Mouse (Mus musculus): ENCODE results near the gene Reps2. TPM values are rescaled to one million over a fixed set of nuclear protein-coding genes. Genes with fewer than 3 reads are reported as not detected.

Gene Reps2
- polyA plus RNA-seq, 1 experiment from 2014 or later: 1.1 TPM

- no peak for ATAC-seq (ENCODE audit: low FRiP score)
- no peaks in the 10 kb centered on the region for H3K4me1 ChIP-seq (replicated peaks; ENCODE audit: control insufficient read depth, insufficient read depth, low read length)
- H3K9me3 ChIP-seq (ENCODE audit: control insufficient read depth, low read length): no peaks in the 10 kb centered on the region
- no peak for DNase-seq (ENCODE audit: low spot score)
- H3K36me3 ChIP-seq (ENCODE audit: control insufficient read depth, insufficient read depth, low read length): no peaks in the 10 kb centered on the region
- H3K9ac ChIP-seq (ENCODE audit: low read depth, low read length): no peak overlapping the region
- no peak overlapping the region for H3K4me2 ChIP-seq (replicated peaks; ENCODE audit: low read depth, low read length)
- 84% methylated on average over 2 of the region's 2 CpGs for WGBS
- H3K27me3 ChIP-seq (ENCODE audit: control insufficient read depth, insufficient read depth, low read length): no peaks in the 10 kb centered on the region
- H3K27ac ChIP-seq (ENCODE audit: low read depth, low read length): no peak overlapping the region
- no peak overlapping the region for H3K4me3 ChIP-seq (ENCODE audit: low read depth, low read length)
Observed at GRCm38 (mm10) chrX:162606113-162606512, 37.3 kb downstream of the Reps2 start.

GRCm38 (mm10) chrX:162599666-162600065 lies 43.8 kb downstream of the Reps2 start:
- over 99% methylated on average over 3 of the region's 3 CpGs for WGBS
- no peaks in the 10 kb centered on the region for H3K4me1 ChIP-seq (replicated peaks; ENCODE audit: control insufficient read depth, insufficient read depth, low read length)
- H3K36me3 ChIP-seq (ENCODE audit: control insufficient read depth, insufficient read depth, low read length): no peaks in the 10 kb centered on the region
- no peak overlapping the region for H3K9ac ChIP-seq (ENCODE audit: low read depth, low read length)
- no peaks in the 10 kb centered on the region for H3K27me3 ChIP-seq (ENCODE audit: control insufficient read depth, insufficient read depth, low read length)
- H3K4me2 ChIP-seq (replicated peaks; ENCODE audit: low read depth, low read length): no peak overlapping the region
- ATAC-seq (ENCODE audit: low FRiP score): no peak
- H3K9me3 ChIP-seq (ENCODE audit: control insufficient read depth, low read length): no peaks in the 10 kb centered on the region
- no peak overlapping the region for H3K27ac ChIP-seq (ENCODE audit: low read depth, low read length)
- DNase-seq (ENCODE audit: low spot score): no peak
- no peak overlapping the region for H3K4me3 ChIP-seq (ENCODE audit: low read depth, low read length)

DNA sequence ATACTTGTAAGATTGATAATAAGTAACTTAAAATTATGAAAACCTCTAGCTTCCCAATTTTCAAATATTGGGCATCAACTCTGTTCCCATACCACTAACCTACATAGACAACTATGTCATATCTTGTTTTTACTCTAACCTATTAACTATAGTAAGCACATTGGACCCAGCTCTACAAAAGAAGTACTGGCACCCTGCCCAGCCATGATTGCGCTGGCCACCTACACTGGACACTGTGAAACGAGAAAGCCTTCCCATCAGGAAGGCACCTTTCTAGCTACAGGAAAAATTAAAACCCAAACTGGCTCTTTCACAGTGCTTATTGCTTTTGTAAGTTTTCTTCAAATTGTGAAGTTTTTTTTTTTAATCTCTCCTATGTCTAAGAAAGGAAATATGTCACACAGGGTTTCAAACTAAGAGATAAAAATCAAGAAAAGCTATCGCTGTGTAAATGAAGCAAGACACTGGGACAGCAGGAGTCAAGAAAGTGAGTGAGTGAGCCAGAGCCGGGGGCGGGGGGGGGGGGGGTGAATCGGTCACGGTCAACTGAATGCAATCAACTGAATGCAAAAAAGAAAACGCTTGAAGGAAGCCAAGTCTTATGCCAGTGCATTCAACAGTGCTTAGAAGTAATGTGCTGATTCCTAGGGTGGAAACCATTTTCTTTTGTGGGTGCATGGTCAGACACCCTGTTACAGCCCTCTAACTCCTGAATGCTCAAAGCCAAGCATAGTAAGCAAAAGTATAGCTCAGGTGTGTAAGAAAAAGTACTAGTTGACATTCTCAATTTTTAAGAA lies 52.2 kb downstream of the Reps2 start:
- 49% methylated on average over 8 of the region's 8 CpGs for WGBS
- H3K9me3 ChIP-seq (ENCODE audit: control insufficient read depth, low read length): no peaks in the 10 kb centered on the region
- DNase-seq (ENCODE audit: low spot score) (no peak), ATAC-seq (ENCODE audit: low FRiP score) (no peak)
- no peak overlapping the region for H3K27ac ChIP-seq (ENCODE audit: low read depth, low read length)
- H3K27me3 ChIP-seq (ENCODE audit: control insufficient read depth, insufficient read depth, low read length): no peaks in the 10 kb centered on the region
- H3K9ac ChIP-seq (ENCODE audit: low read depth, low read length): no peak overlapping the region
- no peak overlapping the region for H3K4me2 ChIP-seq (replicated peaks; ENCODE audit: low read depth, low read length)
- no peak overlapping the region for H3K4me3 ChIP-seq (ENCODE audit: low read depth, low read length)
- no peaks in the 10 kb centered on the region for H3K4me1 ChIP-seq (replicated peaks; ENCODE audit: control insufficient read depth, insufficient read depth, low read length)
- no peaks in the 10 kb centered on the region for H3K36me3 ChIP-seq (ENCODE audit: control insufficient read depth, insufficient read depth, low read length)

DNA sequence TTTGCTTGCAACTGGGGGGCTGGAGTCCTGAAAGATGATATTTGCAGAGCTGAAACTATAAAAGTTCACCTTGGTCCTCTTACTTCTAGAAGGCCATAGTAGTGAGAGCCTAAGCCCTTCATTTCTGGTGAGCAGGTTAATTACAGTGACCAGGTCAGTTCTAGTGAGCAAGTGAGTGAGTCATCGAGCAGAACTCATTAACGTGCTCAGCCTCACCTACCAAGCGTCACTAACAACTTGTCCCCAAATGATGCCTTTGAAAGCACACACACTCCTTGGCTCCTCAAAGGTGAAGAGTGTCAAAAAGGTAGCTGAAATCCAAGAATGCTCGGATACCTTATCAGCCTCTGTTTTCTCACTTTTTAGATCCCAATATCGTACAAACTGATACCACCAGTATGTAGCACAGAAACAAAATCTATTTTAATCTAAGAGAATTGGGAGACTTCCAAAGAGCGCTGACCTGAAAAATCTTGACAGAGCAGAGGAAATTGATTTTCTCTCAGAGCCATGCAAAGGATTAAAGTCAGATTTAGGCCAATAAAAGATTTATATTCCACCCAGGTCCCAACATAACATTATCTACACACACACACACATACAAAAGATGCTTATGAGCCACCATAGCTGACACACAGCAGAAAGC lies 53.2 kb downstream of the Reps2 start:
- no peaks in the 10 kb centered on the region for H3K36me3 ChIP-seq (ENCODE audit: control insufficient read depth, insufficient read depth, low read length)
- no peak overlapping the region for H3K4me3 ChIP-seq (ENCODE audit: low read depth, low read length)
- H3K27me3 ChIP-seq (ENCODE audit: control insufficient read depth, insufficient read depth, low read length): no peaks in the 10 kb centered on the region
- no peak overlapping the region for H3K27ac ChIP-seq (ENCODE audit: low read depth, low read length)
- ATAC-seq (ENCODE audit: low FRiP score) (no peak), DNase-seq (ENCODE audit: low spot score) (no peak)
- no peak overlapping the region for H3K4me2 ChIP-seq (replicated peaks; ENCODE audit: low read depth, low read length)
- no peaks in the 10 kb centered on the region for H3K9me3 ChIP-seq (ENCODE audit: control insufficient read depth, low read length)
- H3K4me1 ChIP-seq (replicated peaks; ENCODE audit: control insufficient read depth, insufficient read depth, low read length): no peaks in the 10 kb centered on the region
- WGBS: 81% methylated on average over 6 of the region's 6 CpGs
- H3K9ac ChIP-seq (ENCODE audit: low read depth, low read length): no peak overlapping the region

GRCm38 (mm10) chrX:162589173-162589805 lies 54.2 kb downstream of the Reps2 start:
- no peak for ATAC-seq (ENCODE audit: low FRiP score)
- WGBS: 92% methylated on average over 3 of the region's 3 CpGs
- H3K27me3 ChIP-seq (ENCODE audit: control insufficient read depth, insufficient read depth, low read length): no peaks in the 10 kb centered on the region

DNA sequence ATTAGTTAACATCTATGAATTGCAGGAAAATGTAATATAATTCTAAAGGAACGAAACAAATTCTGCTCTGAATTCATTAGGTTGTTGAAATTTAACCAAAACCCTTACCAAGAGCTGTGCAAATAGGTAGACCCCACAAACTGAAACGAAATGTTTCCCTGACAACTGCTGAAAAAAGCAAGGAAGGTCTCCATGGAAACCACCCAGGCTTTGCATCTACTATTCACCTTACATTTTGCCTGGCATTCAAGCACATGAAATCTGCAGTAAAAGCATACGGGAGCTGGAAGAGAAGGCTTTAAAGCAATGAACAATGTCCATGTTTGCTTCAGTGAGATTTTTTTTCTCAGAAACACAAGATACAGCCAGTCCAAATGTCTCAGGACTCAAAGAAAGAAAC lies 59.1 kb downstream of the Reps2 start:
- no peaks in the 10 kb centered on the region for H3K9me3 ChIP-seq (ENCODE audit: control insufficient read depth, low read length)
- WGBS: 47% methylated on average over 3 of the region's 3 CpGs
- no peak overlapping the region for H3K27ac ChIP-seq (ENCODE audit: low read depth, low read length)
- H3K4me2 ChIP-seq (replicated peaks; ENCODE audit: low read depth, low read length): no peak overlapping the region
- H3K27me3 ChIP-seq (ENCODE audit: control insufficient read depth, insufficient read depth, low read length): no peaks in the 10 kb centered on the region; the same call in 1 of the 2 replicates
- no peaks in the 10 kb centered on the region for H3K36me3 ChIP-seq (ENCODE audit: control insufficient read depth, insufficient read depth, low read length)
- no peak overlapping the region for H3K4me3 ChIP-seq (ENCODE audit: low read depth, low read length)
- ATAC-seq (ENCODE audit: low FRiP score): no peak
- H3K9ac ChIP-seq (ENCODE audit: low read depth, low read length): no peak overlapping the region
- no peak for DNase-seq (ENCODE audit: low spot score)
- no peaks in the 10 kb centered on the region for H3K4me1 ChIP-seq (replicated peaks; ENCODE audit: control insufficient read depth, insufficient read depth, low read length)

More at GRCm38 (mm10) chrX:162589173-162589805, 54.2 kb downstream of the Reps2 start:
- H3K9me3 ChIP-seq (ENCODE audit: control insufficient read depth, low read length): no peaks in the 10 kb centered on the region
- no peak overlapping the region for H3K4me2 ChIP-seq (replicated peaks; ENCODE audit: low read depth, low read length)
- H3K4me3 ChIP-seq (ENCODE audit: low read depth, low read length): no peak overlapping the region
- no peak overlapping the region for H3K27ac ChIP-seq (ENCODE audit: low read depth, low read length)
- no peak overlapping the region for H3K9ac ChIP-seq (ENCODE audit: low read depth, low read length)
- H3K4me1 ChIP-seq (replicated peaks; ENCODE audit: control insufficient read depth, insufficient read depth, low read length): no peaks in the 10 kb centered on the region
- no peaks in the 10 kb centered on the region for H3K36me3 ChIP-seq (ENCODE audit: control insufficient read depth, insufficient read depth, low read length)
- DNase-seq (ENCODE audit: low spot score): no peak

DNA sequence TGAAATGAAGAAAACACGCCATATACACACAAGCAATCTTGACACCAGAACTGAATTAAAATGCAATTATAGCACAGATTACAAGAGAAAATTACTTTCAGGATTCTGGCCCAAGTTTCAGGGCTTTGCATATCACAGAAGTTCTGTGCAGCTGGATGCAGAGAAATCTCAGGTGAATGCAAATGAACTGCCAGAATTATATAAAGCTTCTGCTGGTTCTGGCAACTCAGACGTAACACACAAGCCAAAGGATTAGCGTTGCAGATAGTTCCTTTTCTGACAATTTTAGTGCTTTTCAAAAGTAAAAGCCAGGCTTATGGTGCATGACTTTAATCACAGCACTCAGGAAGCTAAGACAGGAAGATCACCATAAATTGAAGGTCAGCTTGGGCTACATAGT lies 62.9 kb downstream of the Reps2 start:
- Histone ChIP-seq H3K36me3 (ENCODE audit: control insufficient read depth, insufficient read depth, low read length) (no peaks in the 10 kb centered on the region), H3K4me1 (replicated peaks; ENCODE audit: control insufficient read depth, insufficient read depth, low read length) (no peaks in the 10 kb centered on the region), H3K4me2 (replicated peaks; ENCODE audit: low read depth, low read length) (no peak overlapping the region), H3K27ac (ENCODE audit: low read depth, low read length) (no peak overlapping the region), H3K4me3 (ENCODE audit: low read depth, low read length) (no peak overlapping the region), H3K27me3 (ENCODE audit: control insufficient read depth, insufficient read depth, low read length) (no peaks in the 10 kb centered on the region; the same call in 1 of the 2 replicates), H3K9me3 (ENCODE audit: control insufficient read depth, low read length) (no peaks in the 10 kb centered on the region), H3K9ac (ENCODE audit: low read depth, low read length) (no peak overlapping the region)
- ATAC-seq (ENCODE audit: low FRiP score) (no peak), DNase-seq (ENCODE audit: low spot score) (no peak)
- 83% methylated on average over 3 of the region's 3 CpGs for WGBS

DNA sequence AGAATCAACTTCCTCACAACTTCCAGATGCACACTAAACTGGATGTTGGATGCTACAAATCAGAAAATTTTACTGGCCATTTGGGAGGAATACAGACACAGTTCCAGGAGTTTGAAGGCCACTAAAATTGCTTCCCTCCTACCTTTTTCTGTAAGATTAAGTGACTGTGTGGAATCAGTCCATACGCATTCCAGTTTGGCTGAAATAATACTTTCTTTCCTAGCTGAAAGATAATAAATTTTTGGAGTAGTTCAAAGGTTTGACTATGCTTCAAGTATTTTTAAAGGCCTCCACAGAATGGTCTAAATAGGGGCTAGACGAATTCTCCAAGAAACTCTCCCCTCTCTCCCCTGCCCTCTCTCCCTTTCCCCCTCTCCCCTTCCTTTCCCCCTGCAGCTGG lies 75.0 kb downstream of the Reps2 start:
- H3K9me3 ChIP-seq (ENCODE audit: control insufficient read depth, low read length): no peaks in the 10 kb centered on the region
- H3K27ac ChIP-seq (ENCODE audit: low read depth, low read length): no peak overlapping the region
- H3K4me2 ChIP-seq (replicated peaks; ENCODE audit: low read depth, low read length): no peak overlapping the region
- no peak overlapping the region for H3K4me3 ChIP-seq (ENCODE audit: low read depth, low read length)
- ATAC-seq (ENCODE audit: low FRiP score) (no peak), DNase-seq (ENCODE audit: low spot score) (no peak)
- 85% methylated on average over 2 of the region's 2 CpGs for WGBS
- H3K27me3 ChIP-seq (ENCODE audit: control insufficient read depth, insufficient read depth, low read length): no peaks in the 10 kb centered on the region; the same call in 1 of the 2 replicates
- no peaks in the 10 kb centered on the region for H3K4me1 ChIP-seq (replicated peaks; ENCODE audit: control insufficient read depth, insufficient read depth, low read length)
- H3K36me3 ChIP-seq (ENCODE audit: control insufficient read depth, insufficient read depth, low read length): no peaks in the 10 kb centered on the region
- no peak overlapping the region for H3K9ac ChIP-seq (ENCODE audit: low read depth, low read length)

Measured in hindbrain, embryonic 11.5 days (tissue).